Mouse (Mus musculus) gastrocnemius, postnatal 14 days (tissue): ENCODE results near the gene Gm20388. TPM values are rescaled to one million over a fixed set of nuclear protein-coding genes. Genes with fewer than 3 reads are reported as not detected.

Experiments used
- DNase-seq: peaks from one replicate; pipeline ENCODE4 v3.0.0; 2021; ENCODE audit warnings: mixed read lengths
- intact Hi-C: fragments of 180-260 bp; cut with DNase I; formaldehyde crosslinking; loops from one replicate; pipeline ENCODE4 v1.15.1; 2025; ENCODE audit warnings: low total_unique reads
- total RNA-seq, 2 experiments: library from RNA; stranded (reverse); gene quantifications; 2 replicates each; pipeline ENCODE4 v1.2.3; 2021

Gene Gm20388
- total RNA-seq, 2 experiments from 2014 or later: 5.6 to 6.0 TPM

DNA sequence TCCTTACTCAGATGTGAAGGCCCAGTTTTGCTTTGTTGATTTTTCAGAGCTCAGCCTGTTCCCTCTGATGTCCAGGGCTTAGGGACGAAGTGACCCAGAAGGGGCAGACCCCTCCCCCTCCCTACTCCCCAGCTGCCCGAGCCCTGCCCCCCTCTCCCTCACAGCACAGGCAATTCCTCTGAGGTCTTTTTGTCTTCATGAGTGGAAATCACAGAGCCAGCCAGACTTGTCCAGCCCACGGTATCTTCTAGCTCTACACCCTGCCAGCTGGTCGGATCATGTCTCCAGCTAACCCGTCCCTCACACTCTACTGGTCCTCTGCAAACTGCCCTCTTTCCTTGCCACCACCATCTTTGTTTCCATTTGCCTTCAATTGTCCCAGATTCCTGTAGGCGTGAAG is 123.8 kb downstream of the Gm20388 start:
- intact Hi-C loops: no loop called here
- DNase-seq: no peak

DNA sequence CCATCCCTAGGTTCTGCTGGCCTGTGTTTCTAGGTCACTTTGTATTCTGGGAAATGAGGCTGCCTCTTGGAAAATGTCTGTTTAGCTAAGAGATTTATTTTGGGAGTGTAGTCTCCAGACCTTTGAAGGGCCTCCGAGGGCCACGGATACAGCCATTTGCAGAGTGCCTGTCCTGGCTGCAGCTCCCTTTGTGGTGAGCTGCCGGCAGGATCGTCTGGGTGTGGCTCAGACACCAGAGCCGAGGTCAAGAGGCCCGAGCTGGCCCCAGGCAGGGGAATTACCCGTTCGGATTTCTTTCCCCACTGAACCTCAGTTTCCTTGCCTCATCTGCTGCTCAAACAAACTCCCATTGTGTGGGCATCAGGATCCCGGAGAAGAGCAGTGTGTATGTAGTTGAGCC is 125.5 kb downstream of the Gm20388 start:
- intact Hi-C loops: no loop called here
- DNase-seq: peak; percentile 48

DNA sequence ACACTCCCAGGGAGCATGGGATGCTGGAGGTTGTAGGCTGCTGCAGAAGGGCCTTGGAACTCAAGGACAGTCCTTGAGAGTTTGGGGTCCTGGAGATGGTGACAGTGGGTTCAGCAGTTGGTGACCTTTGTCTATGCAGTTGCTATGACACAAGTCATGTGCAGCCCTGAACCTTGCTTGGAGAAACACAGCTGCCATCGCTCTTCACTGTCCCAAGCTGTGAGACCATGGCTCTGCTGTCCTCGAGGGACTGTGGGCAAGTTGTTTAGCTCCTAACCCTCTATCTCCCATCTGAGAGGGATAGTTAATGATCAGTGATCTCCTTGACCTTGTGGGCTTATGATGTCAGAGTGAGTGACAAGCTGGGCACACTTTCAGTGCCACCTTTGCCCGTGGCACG is 125.9 kb downstream of the Gm20388 start:
- intact Hi-C loops: no loop called here
- no peak for DNase-seq

DNA sequence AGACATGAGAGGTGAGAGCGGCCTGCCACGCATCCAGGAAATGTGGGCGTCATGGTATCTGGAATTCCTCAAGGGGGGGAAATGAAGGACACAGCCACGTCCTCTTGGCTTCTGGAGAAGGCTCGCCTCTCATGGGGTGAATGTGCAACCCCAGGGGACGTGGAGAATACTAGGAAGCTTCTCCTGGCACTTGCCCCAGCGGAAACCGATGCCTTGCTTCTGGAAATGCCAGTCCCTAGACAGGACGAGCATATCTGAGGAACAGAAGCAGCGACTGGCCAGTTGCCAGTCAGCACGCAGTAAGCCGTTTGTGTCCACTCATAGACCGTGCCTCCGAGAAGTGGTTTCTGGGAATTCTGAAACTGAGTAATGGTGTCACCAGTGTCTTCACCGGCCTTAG is 126.6 kb downstream of the Gm20388 start:
- intact Hi-C loops: no loop called here
- DNase-seq: peak; percentile 53

DNA sequence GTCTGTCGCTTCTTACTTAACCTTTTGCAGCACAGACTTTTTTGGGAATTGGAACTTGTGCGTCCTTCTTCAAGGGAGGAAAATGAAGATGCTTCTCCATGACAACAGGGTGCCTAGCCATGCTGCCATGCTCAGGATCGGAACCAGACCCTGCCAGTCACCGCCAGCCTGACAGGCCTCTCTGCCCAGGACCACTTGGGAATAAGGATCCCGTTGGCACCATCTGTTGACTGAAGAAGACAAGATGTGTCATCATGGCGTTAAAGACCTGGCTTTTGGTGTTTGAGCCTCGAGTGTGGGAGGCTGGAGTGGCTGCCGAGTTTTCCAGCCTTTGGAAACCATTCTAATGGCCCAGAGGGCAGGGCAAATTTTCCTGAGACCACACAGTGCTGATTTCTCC is 127.0 kb downstream of the Gm20388 start:
- no peak for DNase-seq
- intact Hi-C loops: no loop called here

DNA sequence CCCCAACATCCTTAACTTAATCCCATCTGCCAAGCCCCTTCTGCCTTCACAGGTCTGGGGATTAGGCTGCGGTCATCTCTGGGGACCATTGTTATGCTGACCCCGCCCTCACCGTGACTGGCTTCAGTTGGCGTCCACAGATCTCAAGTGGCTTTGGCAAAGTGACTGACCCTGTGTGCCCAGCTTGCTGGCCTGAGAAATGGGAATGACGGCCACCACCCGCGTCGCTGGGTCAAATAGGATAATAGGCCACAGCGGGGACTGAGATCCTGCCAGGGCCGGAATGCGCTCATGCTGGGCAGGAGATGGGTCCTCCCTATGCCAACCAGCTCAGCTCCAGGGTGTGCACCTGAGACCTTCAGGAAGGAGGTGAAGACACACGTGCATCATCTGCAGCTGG is 128.1 kb downstream of the Gm20388 start:
- no peak for DNase-seq
- intact Hi-C loops: no loop called here

DNA sequence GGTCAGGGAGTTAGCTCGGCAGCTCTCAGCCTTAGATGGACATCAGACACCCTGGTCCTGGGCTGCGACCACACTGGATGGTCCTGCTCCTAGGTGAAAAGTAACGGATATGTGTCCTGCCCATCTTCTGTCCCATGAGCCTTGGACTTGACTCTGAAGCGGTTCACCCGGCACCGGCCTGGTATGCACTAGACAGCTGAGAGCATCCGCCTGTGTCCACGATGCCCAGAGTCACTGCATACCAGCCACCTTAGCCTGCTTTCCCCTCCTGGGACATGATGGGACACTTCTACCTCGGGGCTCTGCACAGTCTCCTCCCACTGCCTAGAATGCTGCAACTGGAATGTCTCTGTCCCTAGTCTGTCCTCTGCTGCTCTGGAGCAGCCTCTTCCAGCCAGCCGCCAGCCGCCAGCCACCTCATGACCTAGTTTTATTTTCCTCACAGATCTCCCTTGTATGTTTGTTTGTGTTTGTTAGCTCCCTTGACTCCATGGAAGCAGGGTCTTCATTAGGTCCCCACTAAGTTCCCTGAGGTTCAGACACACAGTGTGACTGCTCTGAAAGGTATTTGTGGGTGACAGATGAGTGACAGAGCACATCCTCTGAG is 128.8 kb downstream of the Gm20388 start:
- DNase-seq: no peak
- intact Hi-C loops: no loop called here

DNA sequence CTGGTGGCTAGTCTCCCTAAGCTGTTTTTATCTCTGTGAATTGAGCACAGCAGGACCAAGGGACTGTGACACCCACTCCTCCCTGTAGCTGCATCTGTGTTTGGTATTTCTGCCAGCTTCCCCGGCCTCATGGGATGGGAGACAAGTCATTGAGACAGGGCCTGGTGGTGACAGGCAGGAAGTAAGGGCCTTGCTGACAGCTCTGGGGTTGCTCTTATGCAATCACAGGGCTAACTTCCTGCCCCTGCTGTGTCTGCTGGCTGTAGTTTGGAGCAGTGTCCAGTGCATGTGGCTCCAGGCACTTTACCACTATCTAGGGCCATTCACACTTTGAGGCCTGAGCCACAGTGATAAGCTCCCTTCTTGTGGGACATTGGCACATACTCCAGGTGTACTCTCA is 130.2 kb downstream of the Gm20388 start:
- intact Hi-C loops: no loop called here
- DNase-seq: no peak

DNA sequence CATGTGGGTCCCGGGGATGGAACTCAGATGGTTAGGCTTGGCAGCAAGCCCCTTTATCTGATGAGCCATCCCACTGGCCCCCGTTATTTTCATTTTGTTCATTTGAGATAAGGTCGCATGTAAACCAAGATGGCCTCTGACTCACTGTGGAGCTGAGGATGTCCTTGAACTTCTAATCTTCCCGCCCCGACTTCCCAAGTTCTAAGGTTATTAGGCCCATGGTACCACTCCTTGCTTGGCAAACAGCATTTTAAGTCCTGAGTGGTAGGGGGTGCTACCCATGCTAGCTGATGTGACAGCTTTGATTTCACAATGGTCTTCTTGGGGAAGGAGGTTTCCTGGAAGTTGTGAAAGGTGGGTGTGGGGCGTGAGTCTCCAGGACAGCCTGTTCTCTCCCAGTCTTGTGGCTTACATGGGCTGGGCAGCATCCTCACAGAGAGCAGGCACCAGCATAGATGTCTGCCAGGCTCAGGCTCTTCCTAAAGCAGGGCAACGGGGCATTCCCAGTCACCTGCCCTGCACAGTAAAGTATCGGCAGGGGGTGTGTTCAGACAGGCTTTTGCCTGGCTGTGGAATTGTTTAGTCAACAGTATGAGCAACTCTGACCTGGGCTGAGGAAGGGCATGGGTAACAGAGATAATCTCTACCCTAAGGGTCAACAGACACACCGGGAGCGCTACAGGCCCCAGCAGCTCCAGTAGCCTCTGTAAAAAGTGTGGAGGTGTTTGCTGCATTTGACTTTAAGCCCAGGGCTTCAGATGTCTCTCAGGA is 132.1 kb downstream of the Gm20388 start:
- intact Hi-C loops: no loop called here
- DNase-seq: no peak

DNA sequence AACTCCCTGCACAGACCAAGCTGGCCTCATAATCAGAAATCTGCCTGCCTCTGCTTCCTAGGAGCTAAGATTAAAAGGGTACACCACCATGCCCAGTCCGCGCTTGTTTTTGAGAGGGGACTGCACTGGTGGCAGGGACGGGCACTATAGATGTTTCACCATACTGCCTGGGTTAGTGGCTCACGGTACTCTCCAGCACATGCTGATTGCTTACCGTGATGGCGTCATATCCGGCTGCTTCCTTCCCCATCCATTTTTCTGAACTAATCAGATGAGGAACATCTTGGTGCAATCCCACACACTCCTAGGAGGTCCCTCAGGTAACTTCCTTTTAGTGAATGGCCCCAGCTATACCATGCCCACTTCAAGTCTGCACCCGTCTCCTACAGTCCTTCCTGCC is 134.3 kb downstream of the Gm20388 start:
- intact Hi-C loops: no loop called here

DNA sequence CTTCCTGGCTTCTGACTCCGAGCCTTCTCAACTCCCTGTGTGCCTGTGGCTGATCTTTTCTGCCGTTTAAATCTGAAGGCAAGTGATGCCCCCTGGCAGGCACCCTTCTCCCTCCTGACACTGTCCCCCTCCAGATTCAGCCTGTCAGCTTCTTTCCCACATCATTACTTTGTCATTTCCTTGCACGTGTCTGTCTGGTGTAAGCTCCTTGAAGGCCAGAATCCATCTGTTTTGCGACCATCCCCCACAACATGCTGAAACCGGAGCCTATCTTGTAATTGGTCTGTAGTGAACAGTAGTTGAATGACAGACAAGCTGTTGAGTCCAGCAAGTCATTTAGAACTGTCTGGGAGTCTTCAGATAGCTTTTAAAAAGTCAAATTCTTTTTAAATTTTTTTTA is 134.8 kb downstream of the Gm20388 start:
- no peak for DNase-seq
- intact Hi-C loops: no loop called here

More for the DNA sequence above, 134.3 kb downstream of the Gm20388 start:
- no peak for DNase-seq

DNA sequence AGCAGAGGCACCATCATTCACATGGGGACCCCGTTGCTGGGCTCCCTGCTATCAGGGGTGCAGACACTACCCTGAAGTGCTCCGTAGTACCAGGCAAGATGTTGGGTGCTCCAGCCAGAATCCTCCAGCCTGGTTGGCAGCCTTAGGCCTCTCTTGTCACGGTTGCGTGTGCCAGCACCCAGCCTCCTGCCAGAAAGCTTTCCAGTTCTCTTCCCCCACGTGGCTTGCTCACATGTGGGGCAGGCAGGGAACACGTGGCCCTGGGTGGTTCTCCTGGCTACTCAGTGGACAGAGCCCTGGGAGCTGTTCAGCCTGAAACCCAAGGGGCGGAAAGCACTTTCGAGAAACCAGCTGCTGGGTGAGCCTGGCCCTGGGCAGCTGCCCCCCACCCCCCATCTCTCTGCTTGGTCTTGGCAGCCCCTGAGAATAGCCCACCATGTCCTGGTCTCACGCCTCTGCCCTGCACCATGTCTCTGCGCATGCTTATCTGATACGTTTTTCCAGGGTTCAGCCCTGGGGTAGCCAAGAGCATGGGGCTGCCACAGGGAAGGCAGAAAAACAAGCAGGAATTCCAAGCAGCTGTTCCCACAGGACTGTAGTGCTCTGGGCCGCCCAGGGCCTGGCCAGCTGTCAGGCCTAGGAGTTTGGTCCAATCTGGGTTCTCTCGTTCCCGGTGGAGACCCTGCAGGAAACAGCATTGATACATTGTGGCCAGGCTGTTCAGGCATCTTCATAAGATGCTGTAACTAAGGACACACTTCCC is 135.8 kb downstream of the Gm20388 start:
- intact Hi-C loops: no loop called here
- peak; percentile 92 for DNase-seq

DNA sequence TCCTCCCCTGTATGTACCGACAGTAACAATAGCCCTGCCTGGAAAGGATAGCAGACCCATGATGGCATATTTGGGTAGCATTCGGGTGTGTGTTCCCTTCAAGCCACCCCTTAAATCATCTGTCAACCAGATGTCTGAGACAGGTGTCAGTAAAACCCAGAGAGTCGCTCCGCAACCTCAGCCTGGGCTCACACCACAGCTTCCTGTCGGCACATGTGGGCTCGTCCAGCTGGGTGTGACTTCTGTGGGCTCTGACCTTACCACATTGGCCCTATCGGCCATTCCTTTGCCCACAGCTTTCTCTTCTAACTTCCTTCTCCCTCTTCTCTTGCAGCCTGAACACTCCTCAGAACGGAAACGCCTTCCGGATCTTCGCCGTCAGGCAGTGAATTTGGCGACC is 139.3 kb downstream of the Gm20388 start:
- intact Hi-C loops: no loop called here
- no peak for DNase-seq

DNA sequence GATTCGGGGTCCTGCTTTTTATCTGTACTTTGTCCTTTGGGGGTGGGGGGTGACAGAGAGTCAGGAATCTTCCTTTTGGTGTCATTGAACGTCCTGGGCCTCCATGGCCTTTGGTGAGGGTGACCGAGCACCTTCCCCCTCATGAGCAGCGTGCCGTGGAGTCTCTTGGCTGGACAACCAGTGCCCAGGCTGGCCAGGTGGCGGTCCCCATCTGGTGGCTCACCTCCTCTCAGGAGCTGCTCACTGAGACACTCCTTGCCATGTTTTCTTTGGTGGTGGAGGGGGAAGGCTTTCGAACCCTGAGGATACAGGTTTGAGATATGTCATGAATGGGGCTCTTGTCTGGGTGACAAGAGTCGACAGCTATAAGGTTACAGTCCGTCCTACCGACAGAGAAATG is 139.7 kb downstream of the Gm20388 start:
- intact Hi-C loops: no loop called here
- DNase-seq: no peak

DNA sequence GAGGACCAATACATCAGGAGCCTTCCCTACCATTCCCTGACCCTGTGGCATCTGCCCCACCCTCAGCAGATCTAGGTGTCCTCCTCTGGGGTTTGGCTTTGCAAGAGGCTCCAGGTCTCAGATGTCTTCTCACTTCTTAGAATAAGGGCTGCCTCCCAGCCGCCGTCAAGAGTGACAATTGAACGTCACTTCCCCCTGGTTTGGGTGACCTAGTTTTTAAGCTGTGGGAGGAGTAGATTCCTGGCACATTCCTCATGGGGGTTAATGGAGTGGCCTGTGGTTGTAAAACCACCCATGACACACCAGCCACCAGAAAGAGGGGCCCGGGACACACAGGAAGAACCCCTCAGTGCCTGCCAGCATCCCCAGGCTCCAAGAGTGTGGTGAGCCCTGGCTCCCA is 140.4 kb downstream of the Gm20388 start:
- intact Hi-C loops: no loop called here
- no peak for DNase-seq

DNA sequence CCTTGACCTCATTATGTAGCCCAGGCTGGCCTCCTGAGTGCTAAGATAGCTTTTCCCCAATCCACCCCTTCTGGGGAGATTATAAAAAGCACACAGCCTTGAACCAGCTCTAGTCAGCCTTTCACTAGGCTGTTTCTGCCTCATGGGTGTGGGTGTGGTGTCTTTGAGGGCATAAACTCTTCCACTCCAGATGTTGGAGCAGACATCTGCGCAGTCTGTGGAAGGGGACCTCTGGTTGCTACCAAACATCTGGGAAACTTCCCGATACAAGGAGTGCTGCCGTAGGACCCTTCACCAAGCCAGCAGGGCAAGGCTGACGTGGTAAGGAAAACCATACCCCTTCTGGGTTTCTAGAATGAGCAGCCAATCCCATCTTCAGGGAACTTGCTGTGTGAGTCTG is 141.3 kb downstream of the Gm20388 start:
- DNase-seq: no peak
- intact Hi-C loops: no loop called here

DNA sequence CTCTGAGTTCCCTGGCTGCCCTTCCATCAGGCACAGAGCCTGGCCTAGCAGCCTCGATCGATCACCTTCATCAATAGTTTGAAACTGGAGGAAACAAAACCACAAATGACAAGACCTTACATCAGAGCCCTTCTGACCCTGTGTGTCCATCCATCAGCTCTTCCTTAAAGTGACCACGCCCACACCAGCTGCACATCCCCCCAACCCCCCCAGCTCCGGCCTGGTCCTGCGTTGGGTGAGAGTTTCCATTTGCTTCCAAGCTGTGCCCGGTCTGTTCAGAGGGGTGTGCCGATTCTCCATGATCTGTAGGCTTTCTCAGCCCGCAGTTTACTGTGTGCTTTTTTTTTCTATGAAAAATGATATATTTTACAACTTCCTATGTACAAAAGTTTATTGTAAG is 141.7 kb downstream of the Gm20388 start:
- DNase-seq: no peak
- intact Hi-C loops: no loop called here

DNA sequence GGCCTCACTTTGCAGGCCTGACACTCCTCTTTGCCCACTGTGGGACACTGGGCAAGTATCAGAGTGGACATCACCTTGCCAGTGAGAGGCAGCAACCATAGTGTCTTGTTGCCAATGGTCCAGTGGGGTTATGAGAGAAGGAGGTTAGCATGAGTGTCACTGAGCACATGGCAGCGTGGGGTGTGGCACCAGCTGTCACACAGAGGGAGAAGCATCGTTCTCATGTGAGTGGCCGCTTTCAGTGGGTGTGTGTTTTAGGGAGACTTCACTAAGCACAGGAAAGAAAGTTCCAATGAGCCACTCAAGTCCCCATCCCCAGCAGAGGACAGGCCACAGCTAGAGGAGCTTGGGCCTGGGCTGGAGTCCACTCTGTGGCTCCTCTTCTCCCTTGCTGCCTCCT is 144.2 kb downstream of the Gm20388 start:
- intact Hi-C loops: no loop called here
- no peak for DNase-seq

DNA sequence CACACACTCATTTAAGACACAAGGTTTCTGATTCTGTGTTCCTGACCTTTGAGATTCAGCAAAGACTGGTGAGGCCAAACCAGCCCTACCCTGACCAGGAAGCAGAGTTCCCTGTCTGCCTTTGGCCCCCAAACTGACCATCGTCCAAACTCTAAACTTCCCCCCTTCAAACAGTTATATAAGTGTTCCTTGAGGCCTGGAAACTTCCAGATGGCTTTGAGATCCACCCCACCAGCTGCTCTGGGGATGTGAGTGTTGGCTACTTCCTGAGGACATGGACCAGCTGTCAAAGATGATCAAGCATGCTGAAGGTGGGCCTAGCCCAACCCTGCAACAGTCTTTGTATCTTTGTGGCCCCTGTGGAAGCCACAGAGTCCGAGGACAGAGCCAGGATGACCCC is 146.4 kb downstream of the Gm20388 start:
- intact Hi-C loops: no loop called here
- no peak for DNase-seq

DNA sequence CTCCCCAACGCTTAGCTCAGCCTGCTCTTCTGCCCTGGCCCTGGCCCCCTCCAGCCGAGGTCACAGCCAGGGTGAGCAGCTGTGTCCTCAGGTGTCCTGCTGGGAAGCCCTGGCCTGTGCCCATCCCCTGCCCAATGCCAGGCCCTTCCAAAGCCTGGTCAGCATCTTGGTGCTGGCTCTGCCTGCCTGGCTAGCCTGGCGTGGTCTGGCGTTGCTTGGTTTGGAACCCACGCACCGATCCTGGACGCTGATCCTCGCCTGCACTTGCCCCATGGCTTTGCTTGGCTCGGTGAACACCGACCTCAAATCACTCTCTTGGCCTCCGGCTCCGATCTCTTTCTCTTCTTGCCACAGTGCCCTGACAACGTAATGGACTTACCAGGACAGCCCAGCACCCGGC is 152.1 kb downstream of the Gm20388 start:
- peak; percentile 77 for DNase-seq
- intact Hi-C loops: loop anchor here (5.0 kb wide), 1 partner anchor 60 kb away; no protein-coding TSS in a partner anchor

DNA sequence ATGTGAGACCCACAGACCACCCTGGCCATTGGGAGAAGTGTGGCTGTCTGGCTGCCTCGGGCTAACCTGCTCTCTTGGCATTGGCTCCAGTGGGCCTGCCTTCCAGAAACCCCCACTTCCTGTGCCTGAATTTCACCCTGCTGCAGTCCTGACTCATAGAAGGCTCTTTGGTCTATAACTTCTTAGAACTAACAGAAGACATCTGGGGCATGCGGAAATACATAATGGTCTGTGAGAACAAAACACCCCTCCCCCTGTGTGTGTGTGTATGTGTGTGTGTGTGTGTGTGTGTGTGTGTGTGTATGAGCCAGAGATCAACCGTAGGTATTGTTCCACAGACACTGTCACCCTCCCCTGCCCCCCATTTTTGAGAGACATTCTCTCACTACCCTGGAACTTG is 152.7 kb downstream of the Gm20388 start:
- no peak for DNase-seq
- intact Hi-C loops: loop anchor here (5.0 kb wide), 1 partner anchor 61 kb away; no protein-coding TSS in a partner anchor
